Mouse (Mus musculus) embryonic facial prominence, embryonic 10.5 days (tissue): Measurements from ENCODE around the gene Trpm8. TPM values are rescaled to one million over a fixed set of nuclear protein-coding genes. Genes with fewer than 3 reads are reported as not detected.

Experiments used
- DNase-seq: peaks from one replicate; pipeline ENCODE4 v3.0.0-alpha.2; 2017; ENCODE audit warnings: low spot score
- H3K27ac ChIP-seq: fragments of 300-500 bp; sonication (generic); replicated peaks from 2 replicates; pipeline ENCODE4 v1.5.1; 2016; ENCODE audit warnings: mild to moderate bottlenecking
- H3K27me3 ChIP-seq: fragments of 300-500 bp; sonication (generic); replicated peaks from 2 replicates; pipeline ENCODE4 v1.6.1; 2016; ENCODE audit warnings: low read depth, mild to moderate bottlenecking; ENCODE audit not compliant: poor library complexity, severe bottlenecking
- H3K36me3 ChIP-seq: fragments of 300-500 bp; sonication (generic); replicated peaks from 2 replicates; pipeline ENCODE4 v1.6.1; 2016; ENCODE audit warnings: mild to moderate bottlenecking, moderate library complexity
- H3K4me1 ChIP-seq: fragments of 300-500 bp; sonication (generic); 2 replicates; pipeline ENCODE4 v1.6.1; 2016
- H3K4me3 ChIP-seq: fragments of 300-500 bp; sonication (generic); 2 replicates; pipeline ENCODE4 v1.5.1; 2016; ENCODE audit warnings: mild to moderate bottlenecking, moderate library complexity
- H3K9me3 ChIP-seq: fragments of 300-500 bp; sonication (generic); 2 replicates; pipeline ENCODE4 v1.6.1; 2016; ENCODE audit warnings: mild to moderate bottlenecking
- WGBS: fragments of 180-500 bp; shearing (Covaris S2); methylation state at CpG from one replicate; pipeline ENCODE4 v1.1.7; 2016; 5-methylcytosine and 5-hydroxymethylcytosine counted together
- polyA plus RNA-seq: library from polyadenylated mRNA; unstranded; fragments of >200 nt; fragmentation: Nextera tagmentation; extraction: Ambion mirVana; gene quantifications from 2 replicates; pipeline ENCODE4 v1.2.1, GENCODE M21; 2016

Trpm8 gene
- polyA plus RNA-seq = not detected in 2 replicates

DNA sequence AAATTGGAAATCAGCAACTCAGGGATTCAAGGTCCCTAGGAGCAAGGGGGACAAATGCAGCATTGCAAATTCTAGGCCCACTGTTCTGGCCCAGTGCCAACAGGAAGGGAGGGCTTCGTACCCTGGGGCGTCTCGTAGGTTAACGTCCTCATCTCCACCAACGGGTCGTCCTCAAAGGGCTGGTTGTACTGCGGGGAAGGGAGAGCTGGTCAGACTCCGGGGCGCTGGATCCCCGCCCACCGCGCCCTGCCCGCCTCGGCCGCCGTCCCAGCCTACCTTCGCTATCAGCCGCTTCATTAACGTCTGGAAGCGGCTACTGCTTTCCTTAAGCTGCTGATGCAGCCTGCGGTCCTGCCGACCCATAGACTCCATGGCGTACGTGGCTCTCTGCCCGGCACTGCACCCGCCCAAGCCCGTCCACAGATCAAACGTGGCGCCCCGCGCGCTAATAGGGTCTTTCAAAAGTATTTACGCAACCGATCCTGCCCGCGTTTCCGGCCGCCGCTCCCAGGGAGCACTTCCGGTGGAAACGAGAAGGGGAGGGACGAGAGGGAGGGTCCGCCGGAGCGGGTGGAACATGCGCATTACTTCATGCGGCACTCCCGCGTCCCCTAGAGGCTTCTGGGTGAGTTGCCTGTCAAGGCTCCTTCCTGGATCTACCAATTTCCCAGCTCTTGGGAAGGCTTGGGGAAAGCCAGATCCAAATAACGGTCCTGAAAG lies at the start of gene Trpm8, which contains the start of gene Hjurp:
Gene Trpm8, plus strand, starts transcription at position 564 of the 720 bp plus-strand sequence.
Gene Hjurp, minus strand, starts transcription at position 536 of the 720 bp plus-strand sequence.
- H3K36me3 ChIP-seq = peaks cover 39% of the 10 kb centered on the region
- peaks cover 18% of the 10 kb centered on the region for H3K4me1 ChIP-seq
- no peaks in the 10 kb centered on the region for H3K27me3 ChIP-seq
- WGBS = under 1% methylated on average over 50 of the region's 50 CpGs
- peak within 1 kb of the TSS; percentile 59 for H3K4me3 ChIP-seq
- peak; percentile 100 for DNase-seq
- peaks cover 46% of the 10 kb centered on the region for H3K9me3 ChIP-seq
- H3K27ac ChIP-seq = peak within 1 kb of the TSS; percentile 89

DNA sequence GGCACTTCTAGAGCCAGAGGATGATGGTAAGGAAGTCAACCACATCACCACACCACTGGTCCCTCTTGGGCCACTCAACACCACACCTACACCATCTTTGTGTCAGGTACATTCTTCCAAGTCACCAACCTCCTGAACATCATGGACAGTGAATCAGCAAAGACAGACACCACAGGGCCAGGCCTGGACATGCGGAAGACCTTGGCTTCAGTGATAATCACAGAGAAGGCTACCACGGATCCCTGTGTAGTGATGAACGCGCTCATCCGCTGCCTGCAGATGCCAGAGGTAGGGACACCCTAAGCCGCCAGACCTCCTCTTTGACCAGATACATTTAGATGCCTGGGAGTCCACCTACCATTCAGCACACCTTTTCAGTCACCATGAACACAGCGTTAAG lies 49.3 kb upstream of the Trpm8 start:
- Histone ChIP-seq H3K27me3 (no peaks in the 10 kb centered on the region), H3K4me1 (no peaks in the 10 kb centered on the region), H3K27ac (no peak overlapping the region), H3K4me3 (no peak overlapping the region), H3K9me3 (peaks cover 79% of the 10 kb centered on the region), H3K36me3 (no peaks in the 10 kb centered on the region)
- DNase-seq = no peak
- WGBS = 70% methylated on average over 7 of the region's 7 CpGs

DNA sequence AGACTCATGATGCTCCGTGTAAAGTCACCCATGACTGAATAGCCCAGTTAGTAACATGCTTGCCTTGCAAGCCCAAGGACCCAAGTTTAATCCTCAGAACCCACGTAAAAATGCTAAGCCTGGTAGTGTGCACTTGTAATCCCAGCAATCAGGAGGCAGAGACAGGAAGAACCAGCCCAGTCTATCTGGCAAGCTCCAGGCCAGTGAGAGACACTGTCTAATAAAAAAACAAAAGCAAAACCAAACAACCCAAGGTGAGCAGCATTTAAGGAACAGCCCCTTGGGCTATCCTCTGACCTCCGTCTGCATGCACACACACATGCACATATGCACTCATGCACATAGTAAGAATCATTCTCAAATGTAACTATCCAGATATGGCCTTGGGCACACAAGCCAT lies 47.9 kb upstream of the Trpm8 start:
- no peak for DNase-seq
- Histone ChIP-seq H3K9me3 (peaks cover 93% of the 10 kb centered on the region), H3K27ac (no peak overlapping the region), H3K4me3 (no peak overlapping the region), H3K36me3 (no peaks in the 10 kb centered on the region), H3K4me1 (no peaks in the 10 kb centered on the region), H3K27me3 (no peaks in the 10 kb centered on the region)
- 84% methylated on average over 3 of the region's 3 CpGs for WGBS

DNA sequence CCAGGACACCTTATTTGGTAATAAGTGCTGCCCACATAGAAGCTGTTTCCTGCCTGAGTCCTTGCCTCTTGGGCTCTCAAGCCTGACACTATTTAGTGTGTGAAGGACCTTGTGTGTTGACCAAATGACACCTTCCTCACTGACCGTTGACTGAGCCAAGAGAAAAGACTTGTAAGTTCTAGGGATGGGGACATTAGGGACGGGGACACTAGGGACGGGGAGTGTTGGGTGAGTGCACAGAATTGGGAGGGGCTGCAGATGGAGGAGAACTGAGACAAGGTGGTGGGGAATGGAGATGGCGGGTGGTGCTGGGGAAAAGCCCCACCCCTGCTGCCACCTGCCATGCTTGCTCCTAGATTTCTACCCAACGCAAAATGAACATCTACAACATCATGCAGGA lies 47.5 kb upstream of the Trpm8 start:
- 89% methylated on average over 5 of the region's 5 CpGs for WGBS

DNA sequence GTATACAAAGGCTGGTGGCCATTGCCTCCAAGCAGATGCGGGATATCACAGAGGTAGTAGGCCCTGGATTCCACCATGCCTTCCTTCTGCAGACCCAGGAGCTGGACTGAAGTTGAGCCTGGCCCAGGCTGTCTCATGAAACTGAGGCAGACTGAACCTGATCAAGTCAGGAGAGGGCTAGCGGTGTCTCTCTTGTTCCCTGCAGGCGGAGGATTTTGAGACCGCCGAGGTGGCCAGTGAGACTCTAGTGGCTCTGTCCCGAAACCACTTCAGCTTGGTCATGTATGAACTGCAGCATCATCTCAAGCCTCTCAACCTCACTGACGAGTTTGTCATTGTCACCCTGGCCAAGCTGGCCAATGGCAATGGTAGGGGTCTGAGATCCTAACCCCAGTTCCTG lies 47.0 kb upstream of the Trpm8 start:
- DNase-seq = no peak
- Histone ChIP-seq H3K27me3 (no peaks in the 10 kb centered on the region), H3K27ac (no peak overlapping the region), H3K4me1 (no peaks in the 10 kb centered on the region), H3K4me3 (no peak overlapping the region), H3K9me3 (peaks cover 100% of the 10 kb centered on the region), H3K36me3 (no peaks in the 10 kb centered on the region)
- 69% methylated on average over 7 of the region's 7 CpGs for WGBS

More for the DNA sequence above, 47.5 kb upstream of the Trpm8 start:
- no peak for DNase-seq
- H3K9me3 ChIP-seq = peaks cover 98% of the 10 kb centered on the region
- no peaks in the 10 kb centered on the region for H3K36me3 ChIP-seq
- no peaks in the 10 kb centered on the region for H3K27me3 ChIP-seq
- H3K4me3 ChIP-seq = no peak overlapping the region
- H3K4me1 ChIP-seq = no peaks in the 10 kb centered on the region
- H3K27ac ChIP-seq = no peak overlapping the region

GRCm38 (mm10) chr1:88230981-88231802 lies 46.3 kb upstream of the Trpm8 start:
- DNase-seq = no peak
- Histone ChIP-seq H3K9me3 (peaks cover 100% of the 10 kb centered on the region), H3K36me3 (no peaks in the 10 kb centered on the region), H3K4me3 (no peak overlapping the region), H3K27me3 (no peaks in the 10 kb centered on the region), H3K27ac (no peak overlapping the region), H3K4me1 (no peaks in the 10 kb centered on the region)
- WGBS = 76% methylated on average over 6 of the region's 6 CpGs

- Histone ChIP-seq H3K36me3 (no peaks in the 10 kb centered on the region), H3K4me3 (no peak overlapping the region), H3K27me3 (no peaks in the 10 kb centered on the region), H3K27ac (no peak overlapping the region), H3K4me1 (no peaks in the 10 kb centered on the region), H3K9me3 (peaks cover 97% of the 10 kb centered on the region)
- DNase-seq = no peak
- 69% methylated on average over 7 of the region's 7 CpGs for WGBS
Measured at GRCm38 (mm10) chr1:88231803-88232499, 45.5 kb upstream of the Trpm8 start.

- Histone ChIP-seq H3K27me3 (no peaks in the 10 kb centered on the region), H3K9me3 (peaks cover 97% of the 10 kb centered on the region), H3K4me3 (no peak overlapping the region), H3K36me3 (no peaks in the 10 kb centered on the region), H3K4me1 (no peaks in the 10 kb centered on the region), H3K27ac (no peak overlapping the region)
- 56% methylated on average over 3 of the region's 3 CpGs for WGBS
- DNase-seq = no peak
Measured at GRCm38 (mm10) chr1:88232664-88233380, 44.6 kb upstream of the Trpm8 start.

- H3K4me1 ChIP-seq = no peaks in the 10 kb centered on the region
- H3K9me3 ChIP-seq = peaks cover 97% of the 10 kb centered on the region
- no peak overlapping the region for H3K27ac ChIP-seq
- no peak for DNase-seq
- WGBS = 68% methylated on average over 14 of the region's 14 CpGs
- no peaks in the 10 kb centered on the region for H3K27me3 ChIP-seq
- H3K36me3 ChIP-seq = no peaks in the 10 kb centered on the region
- H3K4me3 ChIP-seq = no peak overlapping the region
Measured at GRCm38 (mm10) chr1:88233421-88234247, 43.8 kb upstream of the Trpm8 start.

DNA sequence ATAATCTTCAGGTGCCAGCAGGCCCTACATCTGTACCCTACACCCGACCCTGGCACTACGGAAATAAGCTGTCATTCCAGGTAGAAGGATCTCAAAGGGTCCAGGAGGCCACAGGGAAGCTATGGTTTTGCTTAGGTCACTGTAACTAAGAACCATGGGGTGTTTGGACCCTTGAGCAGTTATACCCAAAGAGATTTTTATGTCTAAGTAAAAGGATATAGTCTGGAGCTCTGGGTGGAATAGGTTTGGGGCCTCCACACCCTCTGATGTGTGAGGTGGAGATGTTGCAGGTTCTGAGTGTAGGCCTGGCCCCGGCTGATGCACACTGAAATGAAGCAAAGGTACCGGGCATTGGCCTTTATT lies 43.2 kb upstream of the Trpm8 start:
- H3K4me3 ChIP-seq = no peak overlapping the region
- peaks cover 97% of the 10 kb centered on the region for H3K9me3 ChIP-seq
- no peaks in the 10 kb centered on the region for H3K4me1 ChIP-seq
- no peak overlapping the region for H3K27ac ChIP-seq
- WGBS = 65% methylated on average over 4 of the region's 4 CpGs
- DNase-seq = no peak
- H3K27me3 ChIP-seq = no peaks in the 10 kb centered on the region
- H3K36me3 ChIP-seq = no peaks in the 10 kb centered on the region

DNA sequence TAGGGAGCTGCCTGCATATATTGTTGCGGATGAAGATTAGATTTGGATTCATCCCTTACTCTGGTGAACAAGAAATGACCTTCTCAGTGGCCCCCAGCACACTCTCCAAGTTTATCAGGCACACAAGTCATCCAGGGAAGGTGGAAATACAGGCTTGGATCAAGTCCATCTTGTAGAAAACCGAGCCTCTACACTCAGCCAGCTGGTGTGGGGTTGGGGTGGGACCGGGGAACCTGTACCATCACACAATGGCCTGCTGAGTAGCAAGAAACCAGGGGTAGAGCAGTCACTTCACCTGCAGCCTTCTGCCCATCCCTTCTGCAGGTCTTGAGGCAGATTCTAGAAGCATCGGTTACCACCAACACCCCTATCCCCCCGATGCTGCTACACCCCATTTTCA lies 42.8 kb upstream of the Trpm8 start:
- no peak overlapping the region for H3K4me3 ChIP-seq
- no peak overlapping the region for H3K27ac ChIP-seq
- no peak for DNase-seq
- H3K4me1 ChIP-seq = no peaks in the 10 kb centered on the region
- 46% methylated on average over 5 of the region's 5 CpGs for WGBS
- no peaks in the 10 kb centered on the region for H3K36me3 ChIP-seq
- peaks cover 97% of the 10 kb centered on the region for H3K9me3 ChIP-seq
- no peaks in the 10 kb centered on the region for H3K27me3 ChIP-seq
